Mouse (Mus musculus) layer of hippocampus, adult 8-10 months (tissue): ENCODE results near the gene Trp53rka. TPM values are rescaled to one million over a fixed set of nuclear protein-coding genes. Genes with fewer than 3 reads are reported as not detected.
A peak's percentile ranks its signal among the peaks of the same experiment; 100 is the strongest.
"Not testable (repeated sequence)": the region's sequence is repeated elsewhere in the genome, so short reads cannot be mapped to it uniquely, and the experiment has no call there.

Source experiments
- DNase-seq, 2 experiments: peaks; one replicate each; pipeline ENCODE4 v3.0.0; 2022; ENCODE audit warnings: low spot score in 2 of 2
- total RNA-seq, 4 experiments: library from RNA; stranded (reverse); gene quantifications; 2 replicates each; pipeline ENCODE4 v1.2.4; 2022

Gene Trp53rka
- total RNA-seq: 10 to 100 TPM; 17.5 to 22.6 (median 20.5) TPM

GRCm38 (mm10) chr2:165492648-165493553, at the start of gene Trp53rka:
Gene Trp53rka, minus strand, starts transcription at chr2:165493324.
- DNase-seq: peak; percentile 72 to 81

GRCm38 (mm10) chr2:165540975-165541374, 47.9 kb upstream of the Trp53rka start:
- DNase-seq: no peak

- DNase-seq: no peak
Observed at GRCm38 (mm10) chr2:165533789-165534188, 40.7 kb upstream of the Trp53rka start.

- DNase-seq: peak; percentile 29 to 35
Observed at GRCm38 (mm10) chr2:165529106-165529505, 36.0 kb upstream of the Trp53rka start.

- no peak for DNase-seq
Observed at GRCm38 (mm10) chr2:165525609-165526008, 32.5 kb upstream of the Trp53rka start.

- no peak for DNase-seq
Observed at GRCm38 (mm10) chr2:165515178-165515728, 22.1 kb upstream of the Trp53rka start.

GRCm38 (mm10) chr2:165512870-165513600, 19.9 kb upstream of the Trp53rka start:
- no peak for DNase-seq

- DNase-seq: no peak
Observed at GRCm38 (mm10) chr2:165512426-165512825, 19.3 kb upstream of the Trp53rka start.

GRCm38 (mm10) chr2:165511530-165511929, 18.4 kb upstream of the Trp53rka start:
- DNase-seq: not testable (repeated sequence)

- DNase-seq: not testable (repeated sequence)
Observed at GRCm38 (mm10) chr2:165510914-165511458, 17.9 kb upstream of the Trp53rka start.

GRCm38 (mm10) chr2:165510466-165510865, 17.3 kb upstream of the Trp53rka start:
- DNase-seq: no peak

GRCm38 (mm10) chr2:165509686-165510085, 16.6 kb upstream of the Trp53rka start:
- no peak for DNase-seq

GRCm38 (mm10) chr2:165503259-165504203, 10.4 kb upstream of the Trp53rka start, which contains the start of gene Slc2a10:
Gene Slc2a10, plus strand, starts transcription at chr2:165503787.
- DNase-seq: no peak

GRCm38 (mm10) chr2:165498816-165499215, 5.7 kb upstream of the Trp53rka start:
- DNase-seq: no peak

GRCm38 (mm10) chr2:165497706-165498275, 4.7 kb upstream of the Trp53rka start:
- no peak for DNase-seq

- peak in 1 of 2 experiments; percentile 45 for DNase-seq
Observed at GRCm38 (mm10) chr2:165496251-165496650, 3.1 kb upstream of the Trp53rka start.

GRCm38 (mm10) chr2:165494495-165494894, 1.4 kb upstream of the Trp53rka start:
- no peak for DNase-seq

- DNase-seq: peak; percentile 60 to 76
Observed at GRCm38 (mm10) chr2:165493587-165494210, 575 bp upstream of the Trp53rka start.

GRCm38 (mm10) chr2:165486881-165487535, 6.1 kb downstream of the Trp53rka start:
- peak in 1 of 2 experiments; percentile 51 for DNase-seq
